Mouse (Mus musculus) CH12.LX (cell line): ENCODE results near the gene Itgb1bp1. TPM values are rescaled to one million over a fixed set of nuclear protein-coding genes. Genes with fewer than 3 reads are reported as not detected.

Experiments used
- DNase-seq: peaks from one replicate; pipeline ENCODE4 v3.0.0-alpha.2; 2013; ENCODE audit errors: extremely low read depth
- H3K27ac ChIP-seq: 2 replicates; pipeline ENCODE4 v1.5.1; 2012; ENCODE audit warnings: low read depth, mild to moderate bottlenecking, control low read depth, moderate library complexity; ENCODE audit not compliant: insufficient read depth
- H3K27me3 ChIP-seq: replicated peaks from 2 replicates; pipeline ENCODE3; 2012; ENCODE audit warnings: inconsistent platforms
- H3K36me3 ChIP-seq, 2 experiments: replicated peaks in 1 of 2; 2 replicates each; pipeline versions ENCODE3 to v1.6.1; 2012; ENCODE audit warnings: inconsistent platforms in 1 of 2, low read length in 1 of 2, mild to moderate bottlenecking in 1 of 2, mixed read lengths in 1 of 2, moderate library complexity in 1 of 2; ENCODE audit not compliant: control insufficient read depth in 1 of 2, insufficient read depth in 1 of 2
- H3K4me1 ChIP-seq, 2 experiments: 2 replicates each; pipeline ENCODE4 v1.6.1; 2012; ENCODE audit warnings: inconsistent platforms in 1 of 2, moderate library complexity in 1 of 2; ENCODE audit not compliant: insufficient read depth in 2 of 2, control insufficient read depth in 1 of 2
- H3K4me2 ChIP-seq: 2 replicates; pipeline ENCODE4 v1.6.1; 2012; ENCODE audit warnings: low read depth, mild to moderate bottlenecking, control low read depth; ENCODE audit not compliant: poor library complexity, insufficient read depth, severe bottlenecking
- H3K4me3 ChIP-seq, 3 experiments: fragments of 150-350 bp in 1 of 3; sonication (generic) in 1 of 3; replicated peaks in 1 of 3; 2 replicates each; pipeline versions ENCODE3 to v1.5.1; 2011 to 2012; ENCODE audit warnings: low read depth in 2 of 3, low read length in 2 of 3, mild to moderate bottlenecking in 2 of 3, moderate library complexity in 2 of 3, control low read depth in 1 of 3, improper control_type of control experiment in 1 of 3, inconsistent platforms in 1 of 3, mixed read lengths in 1 of 3; ENCODE audit not compliant: poor library complexity in 1 of 3
- H3K79me2 ChIP-seq: replicated peaks from 2 replicates; pipeline ENCODE4 v1.6.1; 2012; ENCODE audit warnings: mild to moderate bottlenecking, moderate library complexity; ENCODE audit not compliant: control insufficient read depth, poor library complexity, insufficient read depth, severe bottlenecking; ENCODE audit errors: extremely low read depth
- H3K9ac ChIP-seq: 2 replicates; pipeline ENCODE4 v1.6.1; 2012; ENCODE audit warnings: low read depth, mild to moderate bottlenecking, control low read depth, moderate library complexity; ENCODE audit not compliant: insufficient read depth
- H3K9me3 ChIP-seq: replicated peaks from 2 replicates; pipeline ENCODE3; 2012; ENCODE audit warnings: low read length, inconsistent platforms, mixed read lengths
- CHD1 ChIP-seq: IDR thresholded peaks from 2 replicates; pipeline ENCODE4 v1.6.1; 2012; ENCODE audit warnings: low read depth, low read length, improper control_type of control experiment, inconsistent platforms
- CTCF ChIP-seq, 2 experiments: IDR thresholded peaks in 1 of 2; conservative IDR thresholded peaks in 1 of 2; 2 replicates each; pipeline ENCODE4 v1.5.1; 2011 to 2012; ENCODE audit warnings: low read depth in 2 of 2, low read length in 2 of 2, improper control_type of control experiment in 1 of 2, inconsistent platforms in 1 of 2, mild to moderate bottlenecking in 1 of 2, moderate library complexity in 1 of 2
- E2F4 ChIP-seq: IDR thresholded peaks from 2 replicates; pipeline ENCODE4 v1.6.1; 2011; ENCODE audit warnings: low read depth, low read length, improper control_type of control experiment; ENCODE audit not compliant: insufficient replicate concordance
- ELF1 ChIP-seq: IDR thresholded peaks from 2 replicates; pipeline ENCODE4 v1.6.1; 2014; ENCODE audit warnings: low read depth, mild to moderate bottlenecking, inconsistent platforms, low read length, improper control_type of control experiment
- EP300 ChIP-seq: IDR thresholded peaks from 2 replicates; pipeline ENCODE4 v1.6.1; 2011; ENCODE audit warnings: low read length, improper control_type of control experiment
- ETS1 ChIP-seq: conservative IDR thresholded peaks from 2 replicates; pipeline ENCODE4 v1.6.1; 2012; ENCODE audit warnings: low read depth, mild to moderate bottlenecking, inconsistent platforms, low read length, improper control_type of control experiment, moderate library complexity
- GABPA ChIP-seq: IDR thresholded peaks from 2 replicates; pipeline ENCODE4 v1.6.1; 2012; ENCODE audit warnings: low read depth, low read length, improper control_type of control experiment, inconsistent platforms; ENCODE audit not compliant: insufficient replicate concordance
- JUN ChIP-seq: IDR thresholded peaks from 2 replicates; pipeline ENCODE4 v1.6.1; 2011; ENCODE audit warnings: low read depth, mild to moderate bottlenecking, low read length, improper control_type of control experiment, moderate library complexity; ENCODE audit not compliant: insufficient read depth
- MAFK ChIP-seq: IDR thresholded peaks from 2 replicates; pipeline ENCODE4 v1.6.1; 2011; ENCODE audit warnings: low read length, improper control_type of control experiment; ENCODE audit not compliant: insufficient replicate concordance
- MAX ChIP-seq: IDR thresholded peaks from 2 replicates; pipeline ENCODE4 v1.6.1; 2011; ENCODE audit warnings: low read length, improper control_type of control experiment
- MAZ ChIP-seq: IDR thresholded peaks from 2 replicates; pipeline ENCODE4 v1.6.1; 2012; ENCODE audit warnings: low read depth, mild to moderate bottlenecking, inconsistent platforms, low read length, improper control_type of control experiment, moderate library complexity
- MEF2A ChIP-seq: IDR thresholded peaks from 2 replicates; pipeline ENCODE4 v1.6.1; 2014; ENCODE audit warnings: low read depth, mild to moderate bottlenecking, inconsistent platforms, low read length, improper control_type of control experiment, borderline replicate concordance
- NELFE ChIP-seq: IDR thresholded peaks from 2 replicates; pipeline ENCODE4 v1.6.1; 2011; ENCODE audit warnings: low read depth, low read length, improper control_type of control experiment
- PAX5 ChIP-seq: IDR thresholded peaks from 2 replicates; pipeline ENCODE4 v1.6.1; 2012; ENCODE audit warnings: low read length, inconsistent platforms, mixed read lengths
- POLR2A ChIP-seq: IDR thresholded peaks from 2 replicates; pipeline ENCODE4 v1.6.1; 2011; ENCODE audit warnings: low read depth, mild to moderate bottlenecking, improper control_type of control experiment, low read length
- POLR2AphosphoS2 ChIP-seq: IDR thresholded peaks from 2 replicates; pipeline ENCODE4 v1.6.1; 2011; ENCODE audit warnings: low read depth, low read length, improper control_type of control experiment
- RAD21 ChIP-seq: IDR thresholded peaks from 2 replicates; pipeline ENCODE4 v1.6.1; 2011; ENCODE audit warnings: low read depth, mild to moderate bottlenecking, low read length, improper control_type of control experiment, moderate library complexity
- RCOR1 ChIP-seq: conservative IDR thresholded peaks from 2 replicates; pipeline ENCODE4 v1.6.1; 2012; ENCODE audit warnings: low read depth, mild to moderate bottlenecking, inconsistent platforms, low read length, improper control_type of control experiment
- SIN3A ChIP-seq: IDR thresholded peaks from 2 replicates; pipeline ENCODE4 v1.6.1; 2012; ENCODE audit warnings: low read length, improper control_type of control experiment, inconsistent platforms
- SMC3 ChIP-seq: IDR thresholded peaks from 2 replicates; pipeline ENCODE4 v1.6.1; 2011; ENCODE audit warnings: low read depth, low read length, improper control_type of control experiment
- TBP ChIP-seq: conservative IDR thresholded peaks from 2 replicates; pipeline ENCODE4 v1.6.1; 2011; ENCODE audit warnings: low read depth, low read length, improper control_type of control experiment
- TCF12 ChIP-seq: IDR thresholded peaks from 2 replicates; pipeline ENCODE4 v1.6.1; 2014; ENCODE audit warnings: low read depth, mild to moderate bottlenecking, inconsistent platforms, low read length, improper control_type of control experiment
- USF2 ChIP-seq: conservative IDR thresholded peaks from 2 replicates; pipeline ENCODE4 v1.6.1; 2011; ENCODE audit warnings: low read depth, low read length, improper control_type of control experiment
- ZC3H11A ChIP-seq: IDR thresholded peaks from 2 replicates; pipeline ENCODE4 v1.6.1; 2012; ENCODE audit warnings: low read depth, mild to moderate bottlenecking, inconsistent platforms, low read length, improper control_type of control experiment
- ZKSCAN1 ChIP-seq: IDR thresholded peaks from 2 replicates; pipeline ENCODE4 v1.6.1; 2012; ENCODE audit warnings: low read depth, inconsistent platforms, low read length, improper control_type of control experiment, borderline replicate concordance
- ZNF384 ChIP-seq: IDR thresholded peaks from 2 replicates; pipeline ENCODE4 v1.6.1; 2012; ENCODE audit warnings: low read depth, low read length, improper control_type of control experiment, inconsistent platforms
- dilution Hi-C: fragments of 300-500 bp; cut with MboI; formaldehyde crosslinking; loops from 2 replicates; pipeline ENCODE4 v1.14.3; 2020; ENCODE audit warnings: low sequenced_read_pairs; ENCODE audit not compliant: extremely low pct_unique_long_range_greater_than_20kb, extremely low pct_ligation_motif_present
- in situ Hi-C: fragments of 300-500 bp; cut with MboI; formaldehyde crosslinking; loops from 3 replicates; pipeline ENCODE4 v1.14.3; 2019; ENCODE audit warnings: low sequenced_read_pairs, low pct_ligation_motif_present, low pct_unique_long_range_greater_than_20kb, mixed read lengths
- polyA plus RNA-seq: library from polyadenylated mRNA; unstranded; fragments of >175 nt; gene quantifications from 2 replicates; pipeline ENCODE4 v1.2.1, GENCODE M21; 2012; ENCODE audit warnings: low read depth; ENCODE audit not compliant: insufficient read length
- total RNA-seq, 2 experiments: library from RNA; depleted of rRNA; stranded (reverse); fragments of 300-350 nt in 1 of 2; fragments of >200 nt in 1 of 2; gene quantifications; 2 replicates each; pipeline ENCODE4 v1.2.3; 2012 to 2014

Itgb1bp1 gene
- total and polyA plus RNA-seq, 3 experiments: 37.7 to 77.5 (median 57.9) TPM

DNA sequence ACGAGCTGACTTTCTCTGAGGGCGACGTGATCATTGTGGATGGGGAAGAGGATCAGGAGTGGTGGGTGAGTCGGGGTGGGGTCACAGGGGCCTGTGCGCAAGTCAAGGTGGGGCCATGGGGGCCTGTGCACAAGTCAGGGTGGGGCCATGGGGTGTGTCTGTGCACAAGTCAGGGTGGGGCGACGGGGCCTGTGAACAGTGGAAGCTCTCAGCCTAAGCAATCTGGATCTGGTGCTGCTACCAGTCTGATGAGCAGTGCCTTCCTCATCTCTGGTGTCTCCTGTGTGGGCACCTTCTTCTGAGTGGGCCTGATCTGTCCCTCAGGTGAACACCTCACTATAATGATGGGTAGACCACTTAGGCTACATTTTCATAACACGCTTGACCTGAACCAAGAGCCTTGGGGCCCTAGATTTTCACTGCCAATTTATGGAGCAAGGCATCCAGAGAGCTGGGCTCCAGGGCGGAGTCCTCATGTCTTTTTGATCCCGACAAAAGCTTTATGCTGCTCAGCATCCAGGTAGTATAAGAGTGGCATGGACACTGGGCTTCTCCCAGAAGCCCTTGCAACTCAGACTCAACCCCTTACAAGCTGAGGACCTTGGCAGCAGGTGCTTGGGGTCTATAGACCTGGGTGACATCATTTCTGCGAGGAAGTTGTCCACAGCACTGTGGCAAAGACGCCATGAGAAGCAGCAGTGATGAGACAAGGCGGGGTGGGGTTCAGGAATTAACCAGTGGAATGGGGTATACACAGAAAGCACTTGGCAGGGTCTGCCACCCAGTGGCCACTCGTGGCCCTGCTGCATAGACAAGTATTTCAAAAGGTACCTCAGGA, 19.9 kb downstream of the Itgb1bp1 start:
- H3K36me3 ChIP-seq: peaks cover 14 to 69% of the 10 kb centered on the region in 2 experiments
- no peak overlapping the region for H3K9ac ChIP-seq
- H3K9me3 ChIP-seq: no peaks in the 10 kb centered on the region
- H3K4me1 ChIP-seq: peaks cover 6 to 11% of the 10 kb centered on the region in 2 experiments; a peak in 3 of 4 replicates
- H3K4me3 ChIP-seq: no peak overlapping the region
- H3K27ac ChIP-seq: no peak overlapping the region
- dilution Hi-C loops: no loop called here
- no peaks in the 10 kb centered on the region for H3K27me3 ChIP-seq
- H3K79me2 ChIP-seq: no peaks in the 10 kb centered on the region
- in situ Hi-C loops: loop anchor here (25.0 kb wide), 1 partner anchor 179 kb away; no protein-coding TSS in a partner anchor
- TF ChIP-seq MAFK: no peak
- no peak for TF ChIP-seq PAX5
- no peak for TF ChIP-seq GABPA
- TF ChIP-seq POLR2A: no peak
- no peak for TF ChIP-seq USF2
- TF ChIP-seq TBP: no peak
- peak; percentile 61 for TF ChIP-seq RAD21
- TF ChIP-seq MEF2A: no peak
- no peak for TF ChIP-seq ETS1
- no peak for TF ChIP-seq MAX
- peak; percentile 67 for TF ChIP-seq SMC3
- TF ChIP-seq ZNF384: no peak
- no peak for TF ChIP-seq ZKSCAN1
- no peak for TF ChIP-seq E2F4
- no peak for TF ChIP-seq ZC3H11A
- no peak for TF ChIP-seq SIN3A
- TF ChIP-seq JUN: no peak
- TF ChIP-seq CHD1: no peak
- TF ChIP-seq MAZ: no peak
- no peak for TF ChIP-seq RCOR1
- no peak for TF ChIP-seq ELF1
- TF ChIP-seq CTCF (conservative IDR thresholded peaks at IDR 0.05 in 1 of 2, IDR thresholded peaks at IDR 0.05 in 1 of 2; ENCODE audit: low read depth in 2 of 2, low read length in 2 of 2): peak; percentile 18 to 75; a peak in 2 of 4 replicates
- TF ChIP-seq POLR2AphosphoS2: no peak
- TF ChIP-seq NELFE: no peak
- no peak for TF ChIP-seq EP300
- no peak for TF ChIP-seq TCF12
- peak; percentile 29 for DNase-seq
- no peak overlapping the region for H3K4me2 ChIP-seq
